Mouse (Mus musculus) limb, embryonic 11.5 days (tissue): ENCODE results near the gene Baz2b. TPM values are rescaled to one million over a fixed set of nuclear protein-coding genes. Genes with fewer than 3 reads are reported as not detected.

Experiments used
- ATAC-seq: fragments of 200-750 bp; cut with Nextera tagmentation; 2 replicates; pipeline ENCODE4 v1.8.0; 2017; ENCODE audit warnings: low read depth; ENCODE audit not compliant: insufficient number of reproducible peaks, low FRiP score, low TSS enrichment
- DNase-seq: peaks from one replicate; pipeline ENCODE4 v3.0.0-alpha.2; 2015; ENCODE audit warnings: low spot score
- H3K27ac ChIP-seq: fragments of 300-500 bp; sonication (generic); replicated peaks from 2 replicates; pipeline ENCODE4 v1.5.1; 2014; ENCODE audit warnings: low read depth, mild to moderate bottlenecking, low read length
- H3K27me3 ChIP-seq: fragments of 300-500 bp; sonication (generic); 2 replicates; pipeline ENCODE4 v1.6.1; 2014; ENCODE audit warnings: mild to moderate bottlenecking, low read length, mixed read lengths; ENCODE audit not compliant: control insufficient read depth, insufficient read depth
- H3K36me3 ChIP-seq: fragments of 300-500 bp; sonication (generic); 2 replicates; pipeline ENCODE4 v1.6.1; 2014; ENCODE audit warnings: mild to moderate bottlenecking, low read length, moderate library complexity, mixed read lengths; ENCODE audit not compliant: control insufficient read depth, insufficient read depth
- H3K4me1 ChIP-seq: fragments of 300-500 bp; sonication (generic); 2 replicates; pipeline ENCODE4 v1.6.1; 2014; ENCODE audit warnings: low read length, mixed read lengths; ENCODE audit not compliant: control insufficient read depth, insufficient read depth
- H3K4me2 ChIP-seq: fragments of 300-500 bp; sonication (generic); 2 replicates; pipeline ENCODE4 v1.6.1; 2014; ENCODE audit warnings: low read depth, mild to moderate bottlenecking, moderate library complexity; ENCODE audit not compliant: severe bottlenecking
- H3K4me3 ChIP-seq: fragments of 300-500 bp; sonication (generic); 2 replicates; pipeline ENCODE4 v1.5.1; 2014; ENCODE audit warnings: low read depth, low read length
- H3K9ac ChIP-seq: fragments of 300-500 bp; sonication (generic); 2 replicates; pipeline ENCODE4 v1.6.1; 2014; ENCODE audit warnings: mild to moderate bottlenecking, low read length
- H3K9me3 ChIP-seq: fragments of 300-500 bp; sonication (generic); 2 replicates; pipeline ENCODE4 v1.6.1; 2016; ENCODE audit warnings: low read length; ENCODE audit not compliant: control insufficient read depth
- WGBS: fragments of 180-500 bp; shearing (Covaris S2); extraction: QIAGEN DNeasy Blood & Tissue Kit; methylation state at CpG from one replicate; pipeline ENCODE4 v1.1.7; 2014; 5-methylcytosine and 5-hydroxymethylcytosine counted together
- polyA plus RNA-seq: library from polyadenylated mRNA; unstranded; fragments of >200 nt; fragmentation: Nextera tagmentation; extraction: Ambion mirVana; gene quantifications from 2 replicates; pipeline ENCODE4 v1.2.1, GENCODE M21; 2014

Baz2b gene
- polyA plus RNA-seq, 1 experiment from 2014 or later, result 64.2 TPM

DNA sequence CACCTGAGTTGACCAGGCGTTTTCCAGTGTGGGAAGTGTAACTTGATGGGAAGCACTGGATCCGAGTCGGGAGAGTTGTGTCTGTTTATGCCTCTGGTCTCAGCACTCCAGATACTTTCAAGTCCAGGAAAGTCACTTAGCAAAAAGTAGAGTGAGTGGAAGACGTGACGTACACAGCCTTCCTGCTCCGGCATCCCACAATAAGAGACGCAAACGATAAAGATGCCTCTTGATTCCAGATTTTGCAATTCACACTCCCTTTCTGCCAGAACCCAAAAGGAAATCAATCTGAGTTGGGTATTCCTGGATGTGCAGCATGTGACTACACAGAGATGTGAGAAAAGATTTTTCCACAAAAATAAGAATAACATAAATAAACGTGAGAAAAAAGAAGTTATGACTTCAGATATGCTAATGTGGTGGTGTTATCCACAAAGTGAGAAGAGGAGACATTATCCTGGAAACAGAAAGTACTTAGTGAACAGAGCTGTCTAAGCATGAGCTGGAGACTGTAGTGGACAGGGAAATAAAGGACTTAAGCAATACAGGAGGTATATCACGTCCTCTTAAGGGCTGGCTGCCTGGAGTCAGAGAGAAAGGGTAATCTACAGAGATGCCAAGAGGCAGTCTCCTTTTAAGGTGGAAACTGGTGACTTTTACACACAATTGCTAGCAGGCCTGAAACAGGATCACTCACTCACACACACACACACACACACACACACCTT, 154.7 kb downstream of the Baz2b start:
- H3K4me2 ChIP-seq, result no peak overlapping the region
- no peak overlapping the region for H3K27ac ChIP-seq
- WGBS, result 75% methylated on average over 10 of the region's 10 CpGs
- no peaks in the 10 kb centered on the region for H3K36me3 ChIP-seq
- ATAC-seq (no peak), DNase-seq (no peak)
- H3K4me1 ChIP-seq, result peaks cover 7% of the 10 kb centered on the region
- no peak overlapping the region for H3K4me3 ChIP-seq
- no peaks in the 10 kb centered on the region for H3K27me3 ChIP-seq
- H3K9ac ChIP-seq, result no peak overlapping the region
- H3K9me3 ChIP-seq, result no peaks in the 10 kb centered on the region

DNA sequence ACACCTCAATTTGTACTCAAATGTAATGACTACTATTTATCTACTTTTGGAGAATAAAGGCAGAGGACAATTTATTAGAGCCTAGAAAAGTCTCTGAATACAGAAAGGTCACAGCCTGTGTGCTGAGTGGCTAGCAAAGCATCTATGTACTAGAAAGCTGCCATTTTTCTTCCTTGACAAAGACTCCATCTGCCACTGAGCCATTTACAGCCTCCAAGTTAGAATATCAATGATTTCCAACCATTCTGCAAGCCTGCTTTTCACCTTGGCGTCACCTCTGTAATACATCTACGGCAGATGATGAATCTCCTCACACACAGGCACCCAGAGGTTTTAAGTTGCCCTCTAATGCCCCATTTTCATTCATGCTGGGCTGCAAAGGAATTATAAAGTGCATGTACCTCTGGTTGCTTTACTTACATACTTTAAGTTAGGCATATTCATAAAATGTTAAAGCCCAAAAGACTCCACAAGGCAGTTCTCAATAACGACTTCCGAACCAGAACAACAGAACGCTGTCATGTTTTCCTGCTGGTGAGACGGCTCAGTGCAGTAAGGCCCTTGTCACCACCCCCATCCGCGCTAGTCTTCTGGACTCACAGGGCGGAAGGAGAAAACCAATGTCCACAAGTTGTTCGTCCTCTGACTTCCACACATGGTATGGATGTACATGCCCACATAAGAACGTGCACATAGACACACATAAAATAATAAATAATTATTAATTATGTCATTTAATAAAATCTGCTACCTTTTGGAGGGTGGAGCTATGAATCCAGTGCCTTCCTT, 156.2 kb downstream of the Baz2b start:
- no peaks in the 10 kb centered on the region for H3K36me3 ChIP-seq
- DNase-seq (no peak), ATAC-seq (no peak)
- no peak overlapping the region for H3K9ac ChIP-seq
- no peak overlapping the region for H3K27ac ChIP-seq
- no peaks in the 10 kb centered on the region for H3K9me3 ChIP-seq
- WGBS, result 71% methylated on average over 11 of the region's 11 CpGs
- no peak overlapping the region for H3K4me2 ChIP-seq
- H3K4me3 ChIP-seq, result no peak overlapping the region
- no peaks in the 10 kb centered on the region for H3K27me3 ChIP-seq
- peaks cover 7% of the 10 kb centered on the region for H3K4me1 ChIP-seq

DNA sequence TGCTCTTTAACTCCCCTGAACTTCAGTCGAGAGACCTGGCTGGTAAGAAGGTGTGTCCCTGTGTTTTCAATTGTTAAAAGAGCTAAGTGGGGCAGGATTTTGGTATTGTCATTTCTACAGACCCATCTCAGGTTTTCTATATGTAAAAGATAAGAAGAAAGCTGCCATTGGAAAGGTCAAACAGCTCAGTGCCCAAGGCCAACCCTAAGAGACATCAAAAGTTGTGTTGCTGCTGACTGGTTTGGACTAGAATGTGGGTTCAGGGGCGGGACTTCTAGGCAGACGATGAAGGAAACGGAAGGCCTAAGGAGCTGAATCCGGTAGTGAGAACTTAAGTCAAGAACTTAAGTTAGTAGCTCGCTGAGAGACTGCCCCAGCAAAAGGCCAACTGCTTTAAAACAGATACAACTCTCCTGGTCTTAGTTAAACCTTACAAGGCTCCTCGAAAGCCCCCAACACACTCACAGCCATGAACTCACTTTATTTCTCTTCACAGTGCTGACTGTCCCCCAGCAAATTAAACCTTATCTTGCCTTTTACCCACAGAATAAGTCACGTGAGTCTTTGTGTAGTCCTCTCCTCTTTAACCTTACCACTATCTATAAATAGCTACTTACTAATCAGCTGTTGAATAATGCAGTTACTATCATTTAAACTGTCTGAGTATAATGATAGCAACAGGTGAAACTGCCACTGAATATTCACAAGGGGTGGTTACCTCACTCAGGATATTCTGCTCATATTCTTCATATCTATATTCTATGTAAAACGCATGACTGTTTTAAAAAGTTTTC, 158.8 kb downstream of the Baz2b start:
- Histone ChIP-seq H3K4me1 (peaks cover 7% of the 10 kb centered on the region), H3K27ac (no peak overlapping the region), H3K4me3 (no peak overlapping the region), H3K27me3 (no peaks in the 10 kb centered on the region), H3K9me3 (no peaks in the 10 kb centered on the region), H3K36me3 (no peaks in the 10 kb centered on the region), H3K4me2 (no peak overlapping the region), H3K9ac (no peak overlapping the region)
- WGBS, result 87% methylated on average over 9 of the region's 9 CpGs
- ATAC-seq (no peak), DNase-seq (no peak)

DNA sequence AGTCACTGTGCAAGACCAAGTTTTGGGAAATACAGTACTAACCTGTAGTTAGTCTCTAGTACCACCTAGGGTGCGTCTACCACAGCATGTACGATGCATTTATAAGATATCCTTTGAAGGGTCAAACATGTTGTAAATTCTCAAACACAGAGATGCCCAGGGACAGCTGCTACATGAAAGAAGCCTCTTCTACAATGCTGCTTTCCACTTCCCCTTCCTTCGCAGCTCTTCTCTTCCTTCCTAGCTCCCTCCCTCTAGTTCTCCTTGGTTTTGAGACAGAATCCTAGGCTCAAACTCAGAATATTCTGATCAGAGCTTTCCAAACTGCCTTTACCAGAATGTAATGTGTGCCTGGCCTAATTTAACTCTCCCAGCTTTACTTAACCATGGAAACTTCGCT, 159.8 kb downstream of the Baz2b start:
- no peak overlapping the region for H3K9ac ChIP-seq
- WGBS, result 82% methylated on average over 4 of the region's 4 CpGs
- peaks cover 7% of the 10 kb centered on the region for H3K4me1 ChIP-seq
- no peaks in the 10 kb centered on the region for H3K27me3 ChIP-seq
- DNase-seq (peak; percentile 14), ATAC-seq (no peak)
- no peak overlapping the region for H3K4me3 ChIP-seq
- H3K4me2 ChIP-seq, result no peak overlapping the region
- no peak overlapping the region for H3K27ac ChIP-seq
- no peaks in the 10 kb centered on the region for H3K9me3 ChIP-seq
- H3K36me3 ChIP-seq, result no peaks in the 10 kb centered on the region

DNA sequence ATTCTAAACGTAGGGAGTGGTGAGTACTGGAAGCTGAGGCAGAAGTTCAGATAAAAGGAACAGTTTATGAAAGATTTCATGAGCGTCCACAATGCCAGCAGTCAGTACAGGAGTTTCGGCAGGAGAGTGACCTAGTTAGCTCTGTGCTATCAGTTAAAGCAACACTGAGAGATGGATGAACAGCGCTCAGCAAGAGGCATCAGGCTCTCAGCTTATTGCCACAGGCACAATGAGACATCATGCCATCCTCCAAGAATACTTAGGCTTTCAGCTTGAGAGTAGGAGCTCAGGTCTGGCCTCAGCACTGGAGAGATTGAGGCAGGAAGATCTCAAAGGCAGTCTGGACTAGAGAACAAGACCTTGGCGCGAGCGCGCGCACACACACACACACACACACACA, 160.3 kb downstream of the Baz2b start:
- H3K4me3 ChIP-seq, result no peak overlapping the region
- ATAC-seq (no peak), DNase-seq (peak; percentile 15)
- peaks cover 7% of the 10 kb centered on the region for H3K4me1 ChIP-seq
- 95% methylated on average over 9 of the region's 9 CpGs for WGBS
- no peak overlapping the region for H3K27ac ChIP-seq
- H3K9ac ChIP-seq, result no peak overlapping the region
- no peaks in the 10 kb centered on the region for H3K36me3 ChIP-seq
- no peaks in the 10 kb centered on the region for H3K27me3 ChIP-seq
- no peaks in the 10 kb centered on the region for H3K9me3 ChIP-seq
- H3K4me2 ChIP-seq, result no peak overlapping the region

DNA sequence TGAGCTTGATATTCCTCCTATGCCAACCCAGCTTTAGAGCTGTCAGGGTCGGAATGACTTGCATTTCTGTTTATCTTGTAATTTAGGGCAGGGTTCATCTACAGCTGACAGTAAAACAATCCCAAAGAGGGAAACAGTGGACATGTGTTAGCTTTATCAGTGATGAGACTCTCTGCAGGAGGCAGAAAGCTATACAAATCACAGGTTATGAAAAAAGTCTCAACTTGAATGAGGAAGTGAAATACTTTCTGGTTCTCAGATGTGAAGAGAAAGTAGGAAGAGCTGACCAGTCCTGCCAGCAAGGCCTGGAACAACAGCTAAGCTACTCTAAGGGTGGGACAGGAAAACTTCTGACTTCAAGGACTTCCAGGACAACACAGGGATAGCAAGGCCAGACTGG, 163.6 kb downstream of the Baz2b start:
- Histone ChIP-seq H3K27me3 (no peaks in the 10 kb centered on the region), H3K9me3 (no peaks in the 10 kb centered on the region), H3K4me3 (no peak overlapping the region), H3K27ac (no peak overlapping the region), H3K4me1 (no peaks in the 10 kb centered on the region), H3K9ac (no peak overlapping the region), H3K4me2 (no peak overlapping the region), H3K36me3 (no peaks in the 10 kb centered on the region)
- 79% methylated on average over 1 of the region's 1 CpGs for WGBS
- no peak for ATAC-seq
- peak; percentile 10 for DNase-seq

DNA sequence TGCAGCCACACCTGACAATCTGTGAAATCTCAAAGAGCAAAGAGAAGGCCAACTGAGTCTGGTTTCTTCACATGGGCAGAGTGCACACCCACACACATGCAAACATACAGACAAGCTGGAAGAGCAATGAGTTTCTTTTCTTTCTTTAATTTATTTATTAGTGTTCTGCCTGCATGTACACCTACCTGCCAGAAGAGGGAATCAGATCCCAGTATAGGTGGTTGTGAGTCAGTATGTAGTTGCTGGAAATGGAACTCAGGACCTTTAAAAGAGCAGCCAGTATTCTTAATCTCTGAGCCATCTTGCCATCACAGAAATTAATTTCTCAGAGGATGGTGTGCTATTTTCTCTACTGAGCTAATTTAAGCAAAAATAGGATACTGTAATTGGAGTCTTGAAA, 164.7 kb downstream of the Baz2b start:
- no peaks in the 10 kb centered on the region for H3K36me3 ChIP-seq
- H3K4me2 ChIP-seq, result no peak overlapping the region
- DNase-seq (peak; percentile 11), ATAC-seq (no peak)
- no peaks in the 10 kb centered on the region for H3K27me3 ChIP-seq
- H3K4me3 ChIP-seq, result no peak overlapping the region
- no peak overlapping the region for H3K27ac ChIP-seq
- H3K9ac ChIP-seq, result no peak overlapping the region
- no peaks in the 10 kb centered on the region for H3K9me3 ChIP-seq
- no peaks in the 10 kb centered on the region for H3K4me1 ChIP-seq

DNA sequence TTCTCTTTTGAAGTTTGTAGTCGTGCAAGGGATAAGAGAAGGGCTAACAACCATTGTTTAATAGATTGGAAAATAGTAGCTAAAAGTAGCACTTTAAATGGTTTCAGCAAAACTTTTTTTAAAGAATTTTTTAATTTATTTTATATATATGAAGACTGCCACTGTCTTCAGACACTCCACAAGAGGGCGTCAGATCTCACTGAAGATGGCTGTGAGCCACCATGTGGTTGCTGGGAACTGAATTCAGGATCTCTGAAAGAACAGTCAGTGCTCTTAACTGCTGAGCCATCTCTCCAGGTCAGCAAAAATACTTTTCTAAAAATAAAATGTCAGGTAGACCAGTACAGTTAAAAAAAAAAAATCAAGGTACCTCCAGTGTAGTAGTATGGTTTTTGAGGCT, 165.1 kb downstream of the Baz2b start:
- Histone ChIP-seq H3K27ac (no peak overlapping the region), H3K9me3 (no peaks in the 10 kb centered on the region), H3K27me3 (no peaks in the 10 kb centered on the region), H3K4me2 (no peak overlapping the region), H3K4me3 (no peak overlapping the region), H3K4me1 (no peaks in the 10 kb centered on the region), H3K9ac (no peak overlapping the region), H3K36me3 (no peaks in the 10 kb centered on the region)
- peak; percentile 7 for DNase-seq
- no peak for ATAC-seq
- WGBS, result 78% methylated on average over 2 of the region's 2 CpGs
